Mouse (Mus musculus): ENCODE data around the gene Olfr444. TPM values are rescaled to one million over a fixed set of nuclear protein-coding genes. Genes with fewer than 3 reads are reported as not detected.

Gene Olfr444
- polyA plus RNA-seq (2012; ENCODE audit: insufficient read depth, insufficient read length, missing spikeins), result not detected in 2 replicates

DNA sequence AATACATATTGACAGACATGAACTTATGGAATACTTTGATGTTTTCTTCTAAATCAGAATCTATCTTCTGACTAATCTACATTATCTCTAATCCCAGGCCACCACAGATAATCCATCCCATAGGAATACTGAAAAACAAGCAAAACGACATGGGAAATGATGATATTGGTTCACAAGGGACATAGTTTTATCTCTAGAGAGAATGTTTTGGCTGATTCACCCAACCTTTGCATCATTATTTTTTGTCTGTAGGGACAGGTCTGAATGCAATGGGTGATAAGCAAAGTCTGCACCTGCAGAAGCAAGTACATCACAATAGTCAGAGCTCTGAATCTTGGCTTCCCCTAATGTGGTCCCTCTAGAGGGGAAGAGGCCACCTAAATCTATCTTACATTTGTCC lies at the start of gene Olfr444:
Olfr444 (plus strand) TSS at position 301 of the 400 bp plus-strand sequence.
- H3K4me3 ChIP-seq (ENCODE audit: insufficient read depth, low read length), result no peak within 1 kb of the TSS
- no peak within 1 kb of the TSS for H3K27ac ChIP-seq (ENCODE audit: insufficient read depth, low read depth, low read length)
- H3K4me1 ChIP-seq (ENCODE audit: control insufficient read depth, insufficient read depth, low read length), result no peaks in the 10 kb centered on the region
- TF ChIP-seq CTCF (IDR thresholded peaks at IDR 0.05; ENCODE audit: low read depth, low read length), result no peak
- no peak for TF ChIP-seq POLR2A (IDR thresholded peaks at IDR 0.05; ENCODE audit: borderline replicate concordance, low read depth, low read length)

DNA sequence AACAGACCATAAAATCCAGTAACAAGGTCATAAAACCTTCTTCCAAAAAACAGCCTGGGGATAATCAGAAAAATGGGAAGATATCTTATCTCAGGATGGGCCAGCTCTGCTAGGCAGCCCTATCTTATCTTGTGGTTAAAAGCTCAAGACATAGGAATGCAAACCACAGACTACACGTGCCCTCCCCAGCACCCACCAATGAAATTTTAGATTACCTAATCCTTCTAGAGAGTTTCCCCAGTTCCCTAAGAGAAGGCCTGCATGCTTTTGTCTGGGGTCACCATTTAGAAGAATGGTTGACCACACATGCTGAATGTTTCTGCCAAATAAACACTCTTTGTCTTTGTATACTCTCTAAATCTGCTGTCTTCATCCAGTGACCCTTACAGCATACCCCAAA lies 48.5 kb upstream of the Olfr444 start:
- TF ChIP-seq POLR2A (IDR thresholded peaks at IDR 0.05; ENCODE audit: borderline replicate concordance, low read depth, low read length) (no peak), CTCF (IDR thresholded peaks at IDR 0.05; ENCODE audit: low read depth, low read length) (no peak)
- no peaks in the 10 kb centered on the region for H3K4me1 ChIP-seq (ENCODE audit: control insufficient read depth, insufficient read depth, low read length)
- no peak overlapping the region for H3K27ac ChIP-seq (ENCODE audit: insufficient read depth, low read depth, low read length)
- H3K4me3 ChIP-seq (ENCODE audit: insufficient read depth, low read length), result no peak overlapping the region

DNA sequence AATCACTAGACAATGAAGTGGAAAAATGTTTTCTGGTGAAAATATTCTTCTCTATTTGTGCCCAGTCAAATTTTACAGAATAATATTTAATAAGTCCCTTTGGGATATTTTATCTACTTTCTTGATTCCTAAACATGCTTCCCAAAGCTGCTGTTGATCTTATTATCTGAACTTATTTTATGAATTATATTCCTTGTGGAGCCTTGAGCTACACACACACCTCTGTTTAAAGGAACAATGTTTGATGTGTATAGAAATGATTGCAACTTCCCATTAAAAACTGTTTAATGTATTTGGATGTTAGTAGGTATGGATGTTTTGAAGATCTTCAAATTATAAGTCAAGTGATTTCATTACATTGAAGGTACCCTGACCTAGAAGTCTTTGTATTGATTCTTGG lies 40.3 kb upstream of the Olfr444 start, which contains the start of gene Olfr447:
Olfr447 (plus strand) TSS at position 301 of the 400 bp plus-strand sequence.
- Histone ChIP-seq H3K4me1 (ENCODE audit: control insufficient read depth, insufficient read depth, low read length) (no peaks in the 10 kb centered on the region), H3K4me3 (ENCODE audit: insufficient read depth, low read length) (no peak within 1 kb of the TSS)

DNA sequence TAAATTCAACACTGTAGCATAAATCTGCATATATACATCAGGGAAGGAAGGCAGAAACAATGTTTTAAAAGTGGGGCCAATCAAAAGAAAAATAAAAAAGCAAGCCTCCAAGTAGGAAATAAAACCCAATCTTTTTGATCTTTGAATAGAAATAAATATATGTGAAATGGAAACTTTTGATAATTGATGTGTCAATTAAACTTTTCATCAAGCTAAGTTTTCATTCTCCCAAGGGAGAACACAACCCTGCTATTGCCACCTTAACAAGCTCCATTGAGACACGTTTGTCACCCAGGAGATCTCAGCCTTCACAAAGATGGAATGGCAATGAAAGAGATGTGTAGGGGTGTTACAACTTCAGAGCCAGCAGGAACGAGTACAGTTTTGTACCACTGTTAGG lies 27.8 kb upstream of the Olfr444 start, which contains the start of gene Olfr446:
Olfr446 (plus strand) TSS at position 301 of the 400 bp plus-strand sequence.
- Histone ChIP-seq H3K4me3 (ENCODE audit: insufficient read depth, low read length) (no peak within 1 kb of the TSS), H3K4me1 (ENCODE audit: control insufficient read depth, insufficient read depth, low read length) (no peaks in the 10 kb centered on the region), H3K27ac (ENCODE audit: insufficient read depth, low read depth, low read length) (no peak within 1 kb of the TSS)
- no peak for TF ChIP-seq POLR2A (IDR thresholded peaks at IDR 0.05; ENCODE audit: borderline replicate concordance, low read depth, low read length)
- no peak for TF ChIP-seq CTCF (IDR thresholded peaks at IDR 0.05; ENCODE audit: low read depth, low read length)

More for the DNA sequence above, 40.3 kb upstream of the Olfr444 start, which contains the start of gene Olfr447:
- TF ChIP-seq CTCF (IDR thresholded peaks at IDR 0.05; ENCODE audit: low read depth, low read length) (no peak), POLR2A (IDR thresholded peaks at IDR 0.05; ENCODE audit: borderline replicate concordance, low read depth, low read length) (no peak)
- no peak within 1 kb of the TSS for H3K27ac ChIP-seq (ENCODE audit: insufficient read depth, low read depth, low read length)

DNA sequence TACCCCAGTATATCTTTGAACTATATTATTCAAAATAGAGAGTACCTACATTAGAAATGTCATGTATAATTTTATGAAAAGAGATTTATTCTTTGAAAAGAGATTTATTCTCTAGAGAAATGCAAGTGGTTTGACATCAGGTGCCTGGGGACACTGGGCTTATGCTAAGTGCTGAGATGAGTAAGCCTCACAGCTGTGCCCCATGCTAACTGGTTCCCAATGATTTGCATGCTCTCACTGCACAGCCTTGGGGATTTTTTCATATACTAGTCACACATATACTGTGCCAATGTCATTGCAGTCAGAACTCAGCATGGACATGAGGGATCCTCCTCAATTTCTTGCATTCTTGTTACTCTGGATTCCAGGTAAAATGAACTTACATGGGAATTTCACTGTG lies 31.5 kb downstream of the Olfr444 start:
- H3K4me1 ChIP-seq (ENCODE audit: control insufficient read depth, insufficient read depth, low read length), result no peaks in the 10 kb centered on the region
- no peak overlapping the region for H3K4me3 ChIP-seq (ENCODE audit: insufficient read depth, low read length)
- H3K27ac ChIP-seq (ENCODE audit: insufficient read depth, low read depth, low read length), result no peak overlapping the region
- no peak for TF ChIP-seq POLR2A (IDR thresholded peaks at IDR 0.05; ENCODE audit: borderline replicate concordance, low read depth, low read length)
- TF ChIP-seq CTCF (IDR thresholded peaks at IDR 0.05; ENCODE audit: low read depth, low read length), result no peak

Other genes with a start within 250 kb of the Olfr444 start
- gene Tcaf1, start 239.0 kb upstream of the Olfr444 start, polyA plus RNA-seq (2012; ENCODE audit: insufficient read depth, insufficient read length, missing spikeins), result 1.4 and 1.8 TPM in 2 replicates
- gene Olfr453, start 209.7 kb upstream of the Olfr444 start, polyA plus RNA-seq (2012; ENCODE audit: insufficient read depth, insufficient read length, missing spikeins), result not detected in 2 replicates
- gene Olfr38, start 192.7 kb upstream of the Olfr444 start, polyA plus RNA-seq (2012; ENCODE audit: insufficient read depth, insufficient read length, missing spikeins), result not detected in 2 replicates
- not detected in 2 replicates for gene Olfr452, start 164.0 kb upstream of the Olfr444 start, polyA plus RNA-seq (2012; ENCODE audit: insufficient read depth, insufficient read length, missing spikeins)
- gene Olfr450, start 137.1 kb upstream of the Olfr444 start, polyA plus RNA-seq (2012; ENCODE audit: insufficient read depth, insufficient read length, missing spikeins), result not detected in 2 replicates
- not detected in 2 replicates for gene Olfr449, start 114.7 kb upstream of the Olfr444 start, polyA plus RNA-seq (2012; ENCODE audit: insufficient read depth, insufficient read length, missing spikeins)
- gene Olfr448, start 58.6 kb upstream of the Olfr444 start, polyA plus RNA-seq (2012; ENCODE audit: insufficient read depth, insufficient read length, missing spikeins), result not detected in 2 replicates
- not detected in 2 replicates for gene Olfr447, start 40.2 kb upstream of the Olfr444 start, polyA plus RNA-seq (2012; ENCODE audit: insufficient read depth, insufficient read length, missing spikeins)
- not detected in 2 replicates for gene Olfr446, start 27.7 kb upstream of the Olfr444 start, polyA plus RNA-seq (2012; ENCODE audit: insufficient read depth, insufficient read length, missing spikeins)
- gene Olfr441, start 157.3 kb downstream of the Olfr444 start, polyA plus RNA-seq (2012; ENCODE audit: insufficient read depth, insufficient read length, missing spikeins), result not detected in 2 replicates
- not detected in 2 replicates for gene Olfr237-ps1, start 197.5 kb downstream of the Olfr444 start, polyA plus RNA-seq (2012; ENCODE audit: insufficient read depth, insufficient read length, missing spikeins)
- not detected in 2 replicates for gene Olfr437, start 214.2 kb downstream of the Olfr444 start, polyA plus RNA-seq (2012; ENCODE audit: insufficient read depth, insufficient read length, missing spikeins)
- gene Olfr13, start 223.1 kb downstream of the Olfr444 start, polyA plus RNA-seq (2012; ENCODE audit: insufficient read depth, insufficient read length, missing spikeins), result not detected in 2 replicates
- gene Olfr435, start 248.1 kb downstream of the Olfr444 start, polyA plus RNA-seq (2012; ENCODE audit: insufficient read depth, insufficient read length, missing spikeins), result not detected in 2 replicates